Mouse (Mus musculus): Measurements from ENCODE around the gene AC124108.1.

The AC124108.1 gene

DNA sequence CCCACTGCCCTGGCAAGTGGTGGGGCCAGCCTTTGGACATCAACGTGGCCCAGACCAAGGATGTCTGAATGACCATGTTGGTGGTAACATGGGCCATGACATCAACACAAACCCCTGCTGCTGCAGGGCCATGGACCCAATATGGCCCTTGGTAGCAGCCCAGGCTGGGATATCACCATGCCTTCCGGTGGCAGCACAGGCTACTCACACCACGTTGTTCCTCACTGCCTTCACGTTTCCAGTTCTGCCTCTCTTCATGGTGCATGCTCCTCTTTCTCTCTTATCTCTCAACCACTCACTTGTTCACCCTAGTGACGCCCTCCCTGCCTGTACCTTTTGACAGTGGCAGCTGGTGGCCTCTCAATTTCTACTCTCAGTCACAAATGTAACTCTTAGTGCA lies 53.8 kb downstream of the AC124108.1 start:
- DNase-seq (ENCODE audit: low read depth, low spot score), result no peak

DNA sequence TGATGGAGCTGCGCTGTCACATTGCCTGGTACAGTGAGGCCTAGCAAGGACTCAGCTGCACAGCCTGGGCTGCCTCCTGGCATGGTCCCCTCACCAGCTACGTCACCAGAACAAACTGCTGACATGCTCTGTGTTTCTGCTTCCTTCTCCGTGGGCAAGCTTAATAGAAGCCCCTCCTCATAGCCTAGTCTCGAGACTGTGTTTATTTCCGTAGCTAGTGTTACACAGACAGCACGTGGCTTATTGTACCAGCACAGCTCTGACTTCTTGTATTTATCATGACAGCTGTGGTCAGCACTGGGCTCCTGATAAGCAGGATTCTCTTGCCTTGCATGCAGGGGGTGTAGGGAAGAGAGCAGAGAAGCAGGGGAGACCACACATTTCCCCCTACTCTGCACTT lies 54.9 kb downstream of the AC124108.1 start:
- DNase-seq (ENCODE audit: low read depth, low spot score), result no peak

DNA sequence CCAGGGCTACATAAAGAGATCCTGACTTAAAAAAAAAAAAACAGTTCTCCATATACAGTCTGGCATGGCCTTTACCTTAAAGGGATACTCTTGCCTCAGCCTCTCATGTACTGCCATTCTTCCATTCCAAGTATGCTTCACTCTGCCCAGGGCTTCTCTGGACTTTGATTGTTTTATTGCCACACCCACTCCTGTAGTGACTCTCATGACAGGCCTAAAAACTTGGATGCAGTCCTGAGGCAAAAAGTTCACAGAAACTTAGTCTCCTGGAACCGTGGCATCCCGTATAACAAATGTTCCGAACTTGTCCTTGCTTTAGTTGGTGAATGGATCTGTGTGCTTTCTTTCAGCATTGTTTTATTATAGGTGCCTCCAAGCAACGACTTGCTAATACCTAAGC lies 55.4 kb downstream of the AC124108.1 start:
- no peak for DNase-seq (ENCODE audit: low read depth, low spot score)

- no peak for DNase-seq (ENCODE audit: low read depth, low spot score)
Measured at GRCm38 (mm10) chr1:132254467-132254866, 63.2 kb downstream of the AC124108.1 start.
